16 mouse cellular contexts compared by ENCODE assay signal in genomic region chr4:35300848-35301247, GRCm38 (mm10).
DNase-seq lines count a peak whose midpoint lies in the region; ATAC-seq and TF ChIP-seq lines count a peak whose summit lies in the region.
"Had no signal": no experiment of that assay in that cellular context is flagged by ENCODE, and none has a peak within 500 bp of the region (broad histone marks: within the 10 kb centered on the region; RNA-seq: fewer than 3 reads in every experiment).

No protein-coding gene starts in this region.

- H3K9ac ChIP-seq in hindbrain, postnatal 0 days (replicated peaks; ENCODE audit: low read length), result no peak overlapping the region
- no peak overlapping the region for H3K9ac ChIP-seq in hindbrain, embryonic 14.5 days
- H3K9ac ChIP-seq: limb, embryonic 12.5 days; liver, postnatal 0 days had no signal

- no peaks in the 10 kb centered on the region for H3K27me3 ChIP-seq in hindbrain, postnatal 0 days (ENCODE audit: insufficient read depth, low read length)
- H3K27me3 ChIP-seq in hindbrain, embryonic 14.5 days (ENCODE audit: control insufficient read depth, insufficient read depth, low read length), result no peaks in the 10 kb centered on the region
- H3K27me3 ChIP-seq: limb, embryonic 12.5 days had no signal

- DNase-seq in hindbrain, postnatal 0 days (ENCODE audit: low spot score), result peak; percentile 52
- DNase-seq in hindbrain, embryonic 14.5 days (ENCODE audit: low spot score), result no peak
- DNase-seq in retina, postnatal 1 day, result peak; percentile 80
- no peak for DNase-seq in retina, embryonic 14.5 days (ENCODE audit: low spot score)
- peak; percentile 19 for DNase-seq in telencephalon, adult 2 months (ENCODE audit: low read depth, low spot score)
- DNase-seq: liver, postnatal 0 days; thymus, postnatal 14 days had no signal

- H3K36me3 ChIP-seq in hindbrain, postnatal 0 days (ENCODE audit: insufficient read depth, low read length), result no peaks in the 10 kb centered on the region
- no peaks in the 10 kb centered on the region for H3K36me3 ChIP-seq in hindbrain, embryonic 14.5 days (replicated peaks; ENCODE audit: control insufficient read depth, insufficient read depth)
- H3K36me3 ChIP-seq: hindbrain, embryonic 10.5 days; limb, embryonic 12.5 days had no signal

- TF ChIP-seq CTCF in hindbrain, postnatal 0 days (IDR thresholded peaks at IDR 0.05; ENCODE audit: low read depth), result no peak

- H3K9me3 ChIP-seq in hindbrain, postnatal 0 days (ENCODE audit: low read length), result no peaks in the 10 kb centered on the region
- H3K9me3 ChIP-seq in hindbrain, embryonic 14.5 days (ENCODE audit: control insufficient read depth, low read length), result no peaks in the 10 kb centered on the region
- H3K9me3 ChIP-seq: hindbrain, embryonic 10.5 days; limb, embryonic 12.5 days had no signal

- H3K4me3 ChIP-seq in hindbrain, postnatal 0 days (ENCODE audit: low read length), result no peak overlapping the region
- no peak overlapping the region for H3K4me3 ChIP-seq in hindbrain, embryonic 14.5 days (replicated peaks; ENCODE audit: low read length)
- H3K4me3 ChIP-seq: hindbrain, embryonic 10.5 days; layer of hippocampus, adult 2 months; limb, embryonic 12.5 days had no signal

- ATAC-seq in hindbrain, postnatal 0 days, result no peak
- ATAC-seq in hindbrain, embryonic 14.5 days (ENCODE audit: low FRiP score), result no peak
- peak; percentile 77 for ATAC-seq in common myeloid progenitor, adult 5-6 weeks (replicated peaks; ENCODE audit: low read depth, poor library complexity, severe bottlenecking)
- no peak for ATAC-seq in megakaryocyte, adult 5-6 weeks (ENCODE audit: poor library complexity, severe bottlenecking)
- ATAC-seq: CD4-positive, CD25-positive, alpha-beta regulatory T cell, adult 4 months; intestine, embryonic 16.5 days; liver, postnatal 0 days; Patski had no signal

- no peaks in the 10 kb centered on the region for H3K4me1 ChIP-seq in hindbrain, postnatal 0 days (ENCODE audit: insufficient read depth, low read length)
- H3K4me1 ChIP-seq in hindbrain, embryonic 14.5 days (replicated peaks; ENCODE audit: control insufficient read depth, insufficient read depth, low read length), result no peaks in the 10 kb centered on the region
- H3K4me1 ChIP-seq: hindbrain, embryonic 10.5 days; limb, embryonic 12.5 days had no signal

- no peak overlapping the region for H3K27ac ChIP-seq in hindbrain, postnatal 0 days
- H3K27ac ChIP-seq in hindbrain, embryonic 14.5 days, result no peak overlapping the region
- H3K27ac ChIP-seq: hindbrain, embryonic 10.5 days; layer of hippocampus, adult 2 months; limb, embryonic 12.5 days had no signal

- 12% methylated on average over 2 of the region's 2 CpGs for whole genome bisulfite sequencing in hindbrain, postnatal 0 days
- 41% methylated on average over 2 of the region's 2 CpGs for WGBS in hindbrain, embryonic 14.5 days

- no peak overlapping the region for H3K4me2 ChIP-seq in hindbrain, postnatal 0 days (ENCODE audit: low read depth, low read length)
- H3K4me2 ChIP-seq in hindbrain, embryonic 14.5 days (replicated peaks), result no peak overlapping the region
- H3K4me2 ChIP-seq: heart, embryonic 11.5 days; limb, embryonic 12.5 days had no signal

Comparison
In these comparisons a context has a peak if more than half of its experiments do, and no peak if none do; other contexts are left out.
1. DNase-seq: peak in hindbrain, postnatal 0 days (single experiment), retina, postnatal 1 day (single experiment) and telencephalon, adult 2 months (single experiment); none in hindbrain, embryonic 14.5 days (single experiment) and retina, embryonic 14.5 days (single experiment).